Mouse (Mus musculus) G1E-ER4 (cell line): ENCODE results near the gene Ccnl2. TPM values are rescaled to one million over a fixed set of nuclear protein-coding genes. Genes with fewer than 3 reads are reported as not detected.

ENCODE experiments used
- GATA1 ChIP-seq: IDR thresholded peaks from one replicate; pipeline ENCODE4 v1.8.0; 2012; ENCODE audit warnings: low read length, inconsistent platforms
- polyA plus RNA-seq: library from polyadenylated mRNA; stranded (reverse); fragments of >175 nt; gene quantifications from 2 replicates; pipeline ENCODE4 v1.2.3, GENCODE M21; 2012

Gene Ccnl2
- polyA plus RNA-seq, 1 experiment = 52.9 TPM

- no peak for TF ChIP-seq GATA1
Observed at GRCm38 (mm10) chr4:155846871-155847578, 34.7 kb downstream of the Ccnl2 start, which contains the start of gene Dvl1. TSS of gene Dvl1 (plus strand) at chr4:155847402.

GRCm38 (mm10) chr4:155847591-155848352 lies 35.5 kb downstream of the Ccnl2 start:
- no peak for TF ChIP-seq GATA1

GRCm38 (mm10) chr4:155848434-155849095 lies 36.3 kb downstream of the Ccnl2 start:
- no peak for TF ChIP-seq GATA1

GRCm38 (mm10) chr4:155849391-155849790 lies 37.1 kb downstream of the Ccnl2 start:
- no peak for TF ChIP-seq GATA1

- TF ChIP-seq GATA1 = no peak
Observed at GRCm38 (mm10) chr4:155849792-155850451, 37.6 kb downstream of the Ccnl2 start.

- TF ChIP-seq GATA1 = no peak
Observed at GRCm38 (mm10) chr4:155851368-155851767, 39.1 kb downstream of the Ccnl2 start.

GRCm38 (mm10) chr4:155851951-155852411 lies 39.7 kb downstream of the Ccnl2 start:
- no peak for TF ChIP-seq GATA1

GRCm38 (mm10) chr4:155853421-155853820 lies 41.1 kb downstream of the Ccnl2 start:
- TF ChIP-seq GATA1 = no peak

- no peak for TF ChIP-seq GATA1
Observed at GRCm38 (mm10) chr4:155854991-155855390, 42.7 kb downstream of the Ccnl2 start.

GRCm38 (mm10) chr4:155856071-155856470 lies 43.8 kb downstream of the Ccnl2 start:
- TF ChIP-seq GATA1 = no peak

GRCm38 (mm10) chr4:155856881-155857280 lies 44.6 kb downstream of the Ccnl2 start:
- TF ChIP-seq GATA1 = peak; percentile 8

GRCm38 (mm10) chr4:155859318-155859717 lies 47.0 kb downstream of the Ccnl2 start:
- no peak for TF ChIP-seq GATA1

GRCm38 (mm10) chr4:155861787-155862186 lies 49.5 kb downstream of the Ccnl2 start:
- TF ChIP-seq GATA1 = no peak

GRCm38 (mm10) chr4:155863001-155863400 lies 50.7 kb downstream of the Ccnl2 start, which contains the start of gene Tas1r3:
TSS of gene Tas1r3 (minus strand) at chr4:155863362.
- TF ChIP-seq GATA1 = no peak

- no peak for TF ChIP-seq GATA1
Observed at GRCm38 (mm10) chr4:155868614-155869298, 56.5 kb downstream of the Ccnl2 start.
